Mouse (Mus musculus) spleen, adult 2 months (tissue): Measurements from ENCODE around the gene Eme2. TPM values are rescaled to one million over a fixed set of nuclear protein-coding genes. Genes with fewer than 3 reads are reported as not detected.

Experiments used
- DNase-seq, 2 experiments: peaks; one replicate each; pipeline versions ENCODE4 v3.0.0 to v3.0.0-alpha.2; 2012 to 2021; ENCODE audit warnings: low spot score in 2 of 2, low read depth in 1 of 2
- H3K27ac ChIP-seq: fragments of 200-500 bp; 2 replicates; pipeline ENCODE4 v1.5.1; 2012; ENCODE audit warnings: low read length, inconsistent platforms; ENCODE audit not compliant: insufficient read depth
- H3K27me3 ChIP-seq: fragments of 200-500 bp; 2 replicates; pipeline ENCODE4 v1.6.1; 2012; ENCODE audit warnings: mild to moderate bottlenecking, moderate library complexity, low read length, inconsistent platforms; ENCODE audit not compliant: control insufficient read depth, insufficient read depth
- H3K36me3 ChIP-seq: fragments of 200-500 bp; 2 replicates; pipeline ENCODE4 v1.6.1; 2012; ENCODE audit warnings: mild to moderate bottlenecking, low read length, inconsistent platforms; ENCODE audit not compliant: control insufficient read depth, insufficient read depth
- H3K4me1 ChIP-seq: fragments of 200-500 bp; 2 replicates; pipeline ENCODE4 v1.6.1; 2011; ENCODE audit warnings: inconsistent platforms; ENCODE audit not compliant: control insufficient read depth, insufficient read depth, insufficient read length
- H3K4me3 ChIP-seq: fragments of 200-500 bp; 2 replicates; pipeline ENCODE4 v1.5.1; 2011; ENCODE audit warnings: mild to moderate bottlenecking, inconsistent platforms; ENCODE audit not compliant: insufficient read depth, insufficient read length; ENCODE audit errors: extremely low read depth
- CTCF ChIP-seq: fragments of 200-500 bp; IDR thresholded peaks from 2 replicates; pipeline ENCODE4 v1.5.1; 2011; ENCODE audit warnings: mild to moderate bottlenecking, inconsistent platforms; ENCODE audit not compliant: insufficient read depth, insufficient read length, insufficient replicate concordance; ENCODE audit errors: extremely low read depth
- POLR2A ChIP-seq: fragments of 200-500 bp; IDR thresholded peaks from 2 replicates; pipeline ENCODE4 v1.6.1; 2011; ENCODE audit warnings: low read depth, low read length, inconsistent platforms
- WGBS: fragments of 180-500 bp; shearing (Covaris S2); methylation state at CpG from one replicate; pipeline ENCODE4 v1.1.7; 2018; 5-methylcytosine and 5-hydroxymethylcytosine counted together
- polyA plus RNA-seq: library from polyadenylated mRNA; depleted of rRNA; stranded (reverse); fragments of >200 nt; gene quantifications from 2 replicates; pipeline ENCODE4 v1.2.3, GENCODE M21; 2012

The Eme2 gene
- polyA plus RNA-seq, 1 experiment = 35.2 TPM

- Histone ChIP-seq H3K4me1 (peaks cover 15% of the 10 kb centered on the region), H3K36me3 (peaks cover 19% of the 10 kb centered on the region), H3K27ac (no peak overlapping the region), H3K4me3 (no peak overlapping the region), H3K27me3 (no peaks in the 10 kb centered on the region)
- no peak for DNase-seq
- no peak for TF ChIP-seq POLR2A
- TF ChIP-seq CTCF = no peak
- WGBS = 95% methylated on average over 12 of the region's 12 CpGs
Measured at GRCm38 (mm10) chr17:24892785-24893184, 2.1 kb downstream of the Eme2 start.

- TF ChIP-seq CTCF = no peak
- no peak for TF ChIP-seq POLR2A
- no peak overlapping the region for H3K4me3 ChIP-seq
Measured at GRCm38 (mm10) chr17:24891321-24891720, 3.6 kb downstream of the Eme2 start.

DNA sequence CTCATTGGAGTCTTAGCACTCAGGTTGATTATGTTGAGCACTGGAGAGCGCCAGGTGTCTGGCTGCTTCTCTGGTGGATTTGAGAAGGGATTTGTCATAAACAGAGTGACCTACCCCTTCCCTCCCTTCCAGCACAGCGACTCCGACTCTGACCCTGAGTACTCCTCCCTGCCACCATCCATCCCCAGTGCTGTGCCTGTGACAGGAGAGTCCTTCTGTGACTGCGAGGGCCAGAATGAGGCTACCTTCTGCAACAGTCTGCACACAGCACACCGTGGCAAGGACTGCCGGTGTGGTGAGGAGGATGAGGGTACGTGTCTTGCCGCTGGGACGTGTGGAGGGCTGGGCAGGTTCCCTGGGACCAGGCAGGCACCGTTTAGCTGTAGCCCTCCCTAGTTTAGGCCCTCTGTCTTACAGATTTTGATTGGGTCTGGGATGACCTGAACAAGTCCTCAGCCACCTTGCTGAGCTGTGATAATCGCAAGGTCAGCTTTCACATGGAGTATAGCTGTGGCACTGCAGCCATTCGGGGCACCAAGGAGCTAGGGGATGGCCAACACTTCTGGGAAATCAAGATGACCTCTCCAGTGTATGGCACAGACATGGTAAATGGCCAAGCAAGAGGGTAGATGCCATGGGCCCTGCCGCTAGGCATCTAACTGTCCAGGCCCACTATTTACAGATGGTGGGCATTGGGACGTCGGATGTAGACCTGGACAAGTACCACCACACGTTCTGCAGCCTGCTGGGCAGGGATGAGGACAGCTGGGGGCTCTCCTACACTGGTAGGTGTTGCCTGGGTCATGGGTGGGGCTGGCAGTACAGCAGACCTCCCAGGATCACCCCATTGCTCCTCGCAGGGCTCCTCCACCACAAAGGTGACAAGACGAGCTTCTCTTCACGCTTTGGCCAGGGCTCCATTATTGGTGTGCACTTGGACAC lies 4.5 kb downstream of the Eme2 start:
- 89% methylated on average over 19 of the region's 19 CpGs for WGBS
- no peak overlapping the region for H3K27ac ChIP-seq

More at GRCm38 (mm10) chr17:24891321-24891720, 3.6 kb downstream of the Eme2 start:
- WGBS = 75% methylated on average over 13 of the region's 13 CpGs
- H3K27me3 ChIP-seq = no peaks in the 10 kb centered on the region
- no peak overlapping the region for H3K27ac ChIP-seq
- peaks cover 19% of the 10 kb centered on the region for H3K36me3 ChIP-seq
- H3K4me1 ChIP-seq = peaks cover 13% of the 10 kb centered on the region
- no peak for DNase-seq

GRCm38 (mm10) chr17:24888862-24889261 lies 6.0 kb downstream of the Eme2 start:
- Histone ChIP-seq H3K4me1 (peaks cover 13% of the 10 kb centered on the region), H3K27ac (no peak overlapping the region), H3K4me3 (no peak overlapping the region), H3K36me3 (peaks cover 21% of the 10 kb centered on the region), H3K27me3 (no peaks in the 10 kb centered on the region)
- no peak for DNase-seq
- no peak for TF ChIP-seq CTCF
- no peak for TF ChIP-seq POLR2A
- WGBS = 93% methylated on average over 3 of the region's 3 CpGs

More for the DNA sequence above, 4.5 kb downstream of the Eme2 start:
- Histone ChIP-seq H3K4me3 (no peak overlapping the region), H3K4me1 (peaks cover 14% of the 10 kb centered on the region), H3K36me3 (peaks cover 19% of the 10 kb centered on the region), H3K27me3 (no peaks in the 10 kb centered on the region)
- no peak for TF ChIP-seq CTCF
- TF ChIP-seq POLR2A = no peak
- no peak for DNase-seq

DNA sequence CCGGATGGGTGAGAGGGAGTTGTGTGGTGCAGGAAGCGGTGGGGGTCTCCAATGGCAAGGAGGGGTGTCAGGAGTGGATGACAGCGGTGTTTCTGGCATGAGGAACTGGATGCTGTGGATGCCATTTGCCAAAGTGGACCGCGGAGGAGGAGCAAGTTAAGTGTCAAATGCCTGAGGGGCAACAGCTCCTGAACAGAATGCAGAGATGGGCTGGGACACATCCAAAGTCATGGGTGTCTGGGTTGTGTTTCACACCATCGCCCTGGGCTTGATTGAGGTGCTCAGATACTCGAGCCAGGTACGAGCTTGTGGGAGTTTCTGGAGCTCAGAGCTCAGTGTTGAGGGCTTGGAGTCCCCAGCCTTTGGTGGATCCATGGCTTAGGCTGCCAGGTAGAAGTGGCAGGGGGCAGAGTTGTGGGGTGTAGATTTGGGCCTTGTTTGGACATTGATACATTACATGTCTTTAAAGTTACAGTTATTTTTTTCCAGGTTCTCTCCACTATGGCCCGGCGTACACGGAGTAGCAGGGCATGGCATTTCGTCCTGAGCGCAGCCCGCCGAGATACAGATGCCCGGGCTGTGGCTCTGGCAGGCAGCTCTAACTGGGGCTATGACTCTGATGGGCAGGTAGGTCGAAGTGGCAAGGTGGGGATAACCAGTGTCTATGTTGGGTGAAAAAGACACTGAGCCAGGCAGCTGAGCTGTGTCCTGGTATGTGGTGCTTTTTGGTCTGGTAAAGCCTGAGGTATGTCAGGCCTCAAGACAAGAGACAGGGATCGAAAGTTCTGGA lies 7.4 kb downstream of the Eme2 start:
- H3K27ac ChIP-seq = peak overlapping the region; percentile 76; the same call in 1 of the 2 replicates
- H3K4me3 ChIP-seq = peak overlapping the region; percentile 71
- peaks cover 13% of the 10 kb centered on the region for H3K4me1 ChIP-seq
- TF ChIP-seq CTCF (no peak), POLR2A (no peak)
- 64% methylated on average over 18 of the region's 18 CpGs for WGBS
- H3K36me3 ChIP-seq = peaks cover 24% of the 10 kb centered on the region
- DNase-seq = no peak
- no peaks in the 10 kb centered on the region for H3K27me3 ChIP-seq

- WGBS = under 1% methylated on average over 18 of the region's 18 CpGs
- Histone ChIP-seq H3K27ac (peak overlapping the region; percentile 76), H3K4me3 (peak overlapping the region; percentile 71), H3K4me1 (peaks cover 13% of the 10 kb centered on the region), H3K27me3 (no peaks in the 10 kb centered on the region), H3K36me3 (peaks cover 20% of the 10 kb centered on the region)
- TF ChIP-seq POLR2A = no peak
- TF ChIP-seq CTCF = no peak
- no peak for DNase-seq
Measured at GRCm38 (mm10) chr17:24886932-24887271, 8.0 kb downstream of the Eme2 start.
